Mouse (Mus musculus) thymus, adult 2 months (tissue): ENCODE data around the gene Gm20696.

ENCODE experiments used
- CTCF ChIP-seq: fragments of 200-500 bp; IDR thresholded peaks from 2 replicates; pipeline ENCODE4 v1.5.1; 2012; ENCODE audit warnings: mild to moderate bottlenecking, control low read depth, low read length, moderate library complexity, borderline replicate concordance; ENCODE audit not compliant: control insufficient read depth, poor library complexity, insufficient read depth; ENCODE audit errors: extremely low read depth
- POLR2A ChIP-seq: fragments of 200-500 bp; IDR thresholded peaks from 2 replicates; pipeline ENCODE4 v1.6.1; 2012; ENCODE audit warnings: mild to moderate bottlenecking, low read length, control low read depth, moderate library complexity; ENCODE audit not compliant: control insufficient read depth, poor library complexity, insufficient read depth; ENCODE audit errors: extremely low read depth

- TF ChIP-seq POLR2A (no peak), CTCF (no peak)
Measured at GRCm38 (mm10) chr6:99408880-99409279, 257.7 kb downstream of the Gm20696 start.
